Mouse (Mus musculus): ENCODE measurements around the gene Olfr883.

DNA sequence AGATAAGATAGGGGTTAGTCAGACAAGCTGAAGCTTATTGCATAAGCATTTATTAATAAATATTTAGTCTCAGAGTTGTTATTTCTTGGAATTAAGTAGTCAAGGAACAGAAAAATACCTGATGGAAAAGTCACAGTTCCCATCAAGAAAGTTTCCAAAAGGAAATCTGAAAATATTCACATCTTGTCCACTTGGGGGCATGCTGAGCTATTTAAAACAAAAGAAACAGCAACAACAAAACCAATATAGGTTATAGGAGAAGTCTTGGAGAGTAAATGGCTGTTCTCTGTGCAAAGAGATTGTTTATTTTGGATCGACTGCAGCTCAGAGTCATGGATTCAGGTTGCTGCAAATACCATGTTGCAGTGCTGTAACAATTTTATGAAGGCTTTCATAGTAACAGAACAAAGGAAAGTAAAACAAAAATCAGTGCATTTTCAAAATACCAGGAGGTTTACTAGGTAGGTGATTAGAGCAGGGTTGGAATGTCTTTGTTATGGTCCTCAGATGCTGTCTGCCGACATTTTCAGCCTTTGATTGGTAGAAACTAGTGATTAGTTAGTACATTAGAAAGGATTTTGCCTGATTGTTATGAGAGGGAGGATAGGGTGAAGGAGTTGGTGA, 26.9 kb upstream of the Olfr883 start:
- TF ChIP-seq CTCF (IDR thresholded peaks at IDR 0.05; ENCODE audit: low read depth, low read length) (no peak), POLR2A (IDR thresholded peaks at IDR 0.05; ENCODE audit: extremely low read depth, insufficient read depth, low read length) (no peak)
